Comparison of ENCODE assay signal across 9 mouse cellular contexts in the genomic region with DNA sequence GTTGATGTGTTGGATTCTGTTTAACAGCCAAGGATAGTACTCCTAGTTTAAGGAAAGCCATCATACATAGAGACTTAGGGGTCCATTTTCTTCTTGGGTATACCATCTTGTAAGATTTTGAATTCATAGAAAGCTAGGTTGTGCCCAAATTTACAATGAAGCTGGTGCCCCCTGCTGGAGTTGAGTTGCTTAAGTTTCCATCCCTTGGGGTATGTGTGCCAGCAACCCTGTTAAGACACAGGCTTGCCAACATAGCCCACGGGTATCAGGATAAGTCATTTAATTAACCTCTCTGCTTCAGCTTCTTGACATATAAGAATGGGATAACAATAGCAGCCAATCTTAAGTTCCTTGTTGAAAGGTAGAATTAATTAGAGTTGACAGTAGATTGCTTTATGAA.
DNase-seq lines count a peak whose midpoint lies in the region; ATAC-seq and TF ChIP-seq lines count a peak whose summit lies in the region.
"Had no signal": no experiment of that assay in that cellular context is flagged by ENCODE, and none has a peak within 500 bp of the region (broad histone marks: within the 10 kb centered on the region; RNA-seq: fewer than 3 reads in every experiment).

No protein-coding gene starts in this region.

- H3K9ac ChIP-seq in forebrain, embryonic 15.5 days (replicated peaks): no peak overlapping the region

- no peak overlapping the region for H3K27ac ChIP-seq in forebrain, embryonic 15.5 days (replicated peaks)

- TF ChIP-seq POLR2A in brain, embryonic 14.5 days (IDR thresholded peaks at IDR 0.05; ENCODE audit: borderline replicate concordance, extremely low read depth, insufficient read depth, insufficient read length, poor library complexity, severe bottlenecking): no peak
- no peak for TF ChIP-seq POLR2A in lung, adult 2 months (IDR thresholded peaks at IDR 0.05; ENCODE audit: borderline replicate concordance, extremely low read depth, low read depth, low read length)

- DNase-seq in urinary bladder, adult 18-20 months (ENCODE audit: low spot score in 2 of 2): peak; percentile 22 to 35
- no peak for DNase-seq in urinary bladder, postnatal 10 days (ENCODE audit: low spot score)
- peak; percentile 85 for DNase-seq in brain, embryonic 14.5 days (ENCODE audit: low read depth)
- DNase-seq in kidney, postnatal 36 days: peak; percentile 61 to 85
- DNase-seq in lung, adult 2 months: peak; percentile 7
- DNase-seq in telencephalon, adult 2 months (ENCODE audit: low read depth, low spot score): peak; percentile 46

- no peaks in the 10 kb centered on the region for H3K9me3 ChIP-seq in forebrain, embryonic 15.5 days
- H3K9me3 ChIP-seq: megakaryocyte, embryonic 14.5 days had no signal

- no peak overlapping the region for H3K4me2 ChIP-seq in forebrain, embryonic 15.5 days (replicated peaks)

- ATAC-seq in forebrain, embryonic 15.5 days (replicated peaks): peak; percentile 48; the same call in 1 of the 2 replicates

- H3K36me3 ChIP-seq in forebrain, embryonic 15.5 days: no peaks in the 10 kb centered on the region

- no peaks in the 10 kb centered on the region for H3K27me3 ChIP-seq in forebrain, embryonic 15.5 days
- H3K27me3 ChIP-seq: megakaryocyte, embryonic 14.5 days had no signal

- WGBS in forebrain, embryonic 15.5 days: 14% methylated on average over 1 of the region's 1 CpGs
- 13% methylated on average over 1 of the region's 1 CpGs for WGBS in lung, adult 2 months

- H3K4me3 ChIP-seq in forebrain, embryonic 15.5 days: no peak overlapping the region
- H3K4me3 ChIP-seq in lung, adult 2 months (replicated peaks; ENCODE audit: extremely low read depth, low read depth, low read length): no peak overlapping the region
- H3K4me3 ChIP-seq: erythroblast, embryonic 14.5 days; megakaryocyte, embryonic 14.5 days had no signal

- no peaks in the 10 kb centered on the region for H3K4me1 ChIP-seq in forebrain, embryonic 15.5 days
- no peaks in the 10 kb centered on the region for H3K4me1 ChIP-seq in lung, adult 2 months (ENCODE audit: control insufficient read depth, insufficient read depth, low read length)
- H3K4me1 ChIP-seq: megakaryocyte, embryonic 14.5 days had no signal

- TF ChIP-seq CTCF in brain, embryonic 14.5 days (IDR thresholded peaks at IDR 0.05; ENCODE audit: borderline replicate concordance, extremely low read depth, insufficient read depth, insufficient read length): peak; percentile 57; the same call in 1 of the 2 replicates
- TF ChIP-seq CTCF in lung, adult 2 months (IDR thresholded peaks at IDR 0.05; ENCODE audit: insufficient read depth, low read length): no peak
